Mouse (Mus musculus): ENCODE data around the gene Lrriq1.

Gene Lrriq1

DNA sequence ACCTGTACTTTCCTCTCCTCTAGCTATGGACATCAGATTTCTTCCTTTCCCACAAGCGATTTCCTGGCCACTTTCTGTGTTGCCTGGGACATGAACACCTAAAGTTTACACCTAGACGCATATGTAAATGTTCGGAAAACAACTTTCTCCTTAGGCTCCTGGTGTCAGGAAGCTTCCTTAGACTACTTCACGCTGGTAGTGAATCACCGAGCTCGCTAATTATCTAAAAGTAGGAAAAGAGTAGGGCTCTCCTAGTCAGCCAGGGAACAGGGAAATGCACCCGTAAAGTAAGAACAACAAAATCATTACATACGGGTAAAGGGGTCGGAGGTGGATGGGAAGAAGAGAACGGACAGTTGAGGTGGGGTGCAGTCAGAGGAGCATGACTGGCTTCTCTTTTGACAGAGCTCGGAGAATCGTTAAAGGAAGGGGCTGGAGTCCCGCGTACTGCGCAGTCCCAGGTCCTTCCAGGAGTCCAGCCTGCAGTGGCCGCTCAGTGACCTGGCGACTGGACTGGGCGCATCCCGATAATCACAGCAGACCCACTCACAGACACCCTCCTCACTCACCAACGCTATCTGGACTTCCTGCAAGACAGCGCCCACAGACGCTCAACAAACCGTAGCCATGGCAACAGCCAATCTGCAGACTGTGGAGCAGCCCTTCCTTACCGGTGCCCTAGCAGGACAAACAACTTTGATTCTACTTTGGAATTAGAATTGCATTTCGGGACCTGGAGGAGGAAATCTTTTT lies at the start of gene Lrriq1:
Gene Lrriq1 (minus strand): TSS at position 616 of the 753 bp plus-strand sequence.
- no peak for DNase-seq (ENCODE audit: low spot score in 2 of 2)

DNA sequence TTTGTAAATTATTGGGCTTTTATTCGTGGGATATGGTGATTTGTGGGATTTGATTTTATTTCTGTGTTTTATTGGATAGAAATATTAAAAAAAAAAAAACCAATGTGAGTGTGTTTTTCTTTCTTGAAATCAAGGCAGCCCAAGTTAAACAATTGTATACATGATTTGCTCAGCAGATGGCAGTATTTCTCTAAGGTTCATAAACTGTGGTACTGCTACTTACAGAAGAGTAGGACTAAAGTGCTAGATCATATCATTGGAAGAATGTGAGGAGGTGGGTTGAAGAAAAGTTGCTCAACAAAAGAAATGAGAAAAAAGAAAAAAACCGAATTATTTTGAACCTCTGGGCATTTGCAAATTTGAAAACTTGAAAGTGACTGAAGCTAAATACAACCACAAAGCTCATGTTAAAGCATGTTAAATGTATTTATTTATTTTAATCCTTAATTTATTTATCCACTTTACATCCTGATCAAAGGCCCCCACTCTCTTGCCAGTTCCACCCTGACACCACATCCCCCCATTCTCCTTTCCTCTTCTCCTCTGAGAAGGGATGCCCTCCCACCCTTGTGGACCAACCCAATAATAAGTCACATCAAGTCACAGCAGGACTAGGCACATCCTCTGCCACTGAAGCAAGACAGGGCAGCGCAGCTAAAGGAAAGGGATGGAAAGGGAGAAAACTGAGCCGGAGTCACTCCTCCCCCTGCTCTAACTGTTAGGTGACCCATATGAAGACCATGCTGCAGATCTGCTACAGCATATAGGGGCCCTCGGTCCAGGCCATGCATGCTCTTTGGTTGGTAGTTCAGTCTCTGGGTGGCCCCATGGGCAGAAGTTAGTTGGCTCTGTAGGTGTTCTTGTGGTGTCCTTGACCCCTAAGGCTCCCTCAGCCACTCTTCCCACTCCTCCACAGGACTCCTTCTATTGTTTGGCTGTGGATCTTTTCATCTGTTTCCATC lies 18.0 kb upstream of the Lrriq1 start:
- no peak for DNase-seq (ENCODE audit: low spot score in 2 of 2)

DNA sequence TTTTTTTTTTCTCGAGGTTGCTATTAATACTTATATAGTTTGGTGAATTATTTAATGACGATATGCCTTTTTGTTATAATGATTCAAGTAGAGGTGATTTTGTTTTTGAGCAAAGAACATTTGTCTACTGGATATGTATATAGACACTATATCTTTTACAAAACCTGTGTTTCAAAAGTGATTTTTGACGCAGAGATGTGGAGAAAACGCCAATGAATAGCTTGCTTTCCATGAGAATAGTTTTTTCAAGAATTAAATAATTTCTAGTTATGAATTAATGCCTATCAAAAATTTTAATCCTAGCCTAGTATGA lies 294 bp upstream of the Lrriq1 start:
- no peak for DNase-seq (ENCODE audit: low spot score in 2 of 2)

DNA sequence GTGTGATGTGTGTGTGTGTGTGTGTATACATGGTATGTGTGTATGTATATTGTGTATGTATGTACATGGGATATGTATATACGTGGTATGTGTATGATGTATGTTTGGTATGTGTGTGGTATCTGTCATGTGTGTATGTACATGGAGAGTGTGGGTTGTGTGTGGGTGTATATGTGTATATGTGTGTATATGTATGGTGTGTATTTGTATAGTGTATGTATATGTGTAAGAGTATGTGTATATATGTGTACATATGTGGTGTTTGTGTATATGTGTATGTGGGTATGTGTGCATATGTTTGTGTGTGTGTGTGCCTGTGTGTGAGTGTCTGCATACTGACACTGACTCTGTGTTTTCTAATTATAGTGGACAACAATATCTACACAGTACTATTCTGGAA lies 9.5 kb downstream of the Lrriq1 start:
- no peak for DNase-seq (ENCODE audit: low spot score in 2 of 2)

DNA sequence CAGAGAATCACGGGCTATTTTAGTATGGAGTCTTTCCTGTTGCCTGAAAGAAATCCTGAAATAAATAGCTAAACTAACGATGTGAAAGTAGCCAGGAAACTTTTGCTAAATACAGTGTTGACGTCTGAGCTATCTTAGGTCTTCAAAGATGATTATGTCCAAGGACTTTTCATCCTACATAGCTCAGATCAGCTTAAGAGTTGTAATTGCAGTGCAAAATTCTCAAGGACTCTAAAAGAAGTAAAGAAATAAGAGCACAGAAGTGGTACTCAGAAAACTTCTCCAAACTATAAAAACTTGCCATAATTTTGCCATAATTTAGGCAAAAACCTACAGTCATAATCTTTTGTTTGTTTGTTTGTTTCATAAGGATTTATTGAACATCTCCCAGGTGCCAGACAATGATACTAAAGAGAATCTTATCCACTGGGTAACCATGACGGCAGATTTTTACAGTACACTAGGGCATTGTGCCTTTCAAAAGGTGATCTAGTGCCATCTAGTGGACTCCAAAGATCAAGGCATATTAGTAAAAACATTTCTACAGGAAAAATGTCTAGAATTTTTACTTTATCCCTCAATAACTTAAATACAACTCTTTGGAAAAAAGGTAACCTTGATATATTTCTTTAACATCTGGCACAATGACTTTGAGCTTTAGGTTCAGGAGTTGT lies 41.3 kb downstream of the Lrriq1 start:
- DNase-seq (ENCODE audit: low spot score in 2 of 2) = no peak

DNA sequence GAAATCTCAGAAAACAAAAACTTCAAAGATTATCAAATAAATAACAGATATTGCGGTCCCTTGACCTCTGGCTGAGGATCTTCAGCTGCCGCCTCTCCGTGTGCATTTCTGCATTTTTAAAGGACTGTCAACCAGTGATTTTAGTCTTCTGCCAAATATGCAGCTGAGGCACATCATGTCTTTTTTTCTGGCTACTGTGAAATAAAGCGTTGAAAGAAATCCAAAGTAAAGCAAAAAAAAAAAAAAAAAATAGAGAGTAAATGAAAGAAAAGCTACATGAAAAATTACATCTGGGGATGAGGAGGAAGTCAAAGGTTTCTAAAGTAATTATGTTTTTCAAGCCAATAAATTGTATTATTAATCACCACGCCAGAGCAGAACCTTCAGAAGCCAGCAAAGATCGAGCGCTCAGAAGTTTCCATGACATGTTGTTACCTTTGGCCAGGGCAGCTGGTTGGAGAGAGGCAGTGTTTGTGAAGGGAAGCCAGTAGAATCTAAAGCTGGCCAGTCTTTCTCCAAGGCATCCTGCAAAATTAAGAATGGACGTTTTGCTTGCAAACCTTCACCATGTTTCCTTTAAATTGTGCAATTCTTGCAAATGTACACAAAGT lies 90.2 kb downstream of the Lrriq1 start:
- no peak for DNase-seq (ENCODE audit: low spot score in 2 of 2)

DNA sequence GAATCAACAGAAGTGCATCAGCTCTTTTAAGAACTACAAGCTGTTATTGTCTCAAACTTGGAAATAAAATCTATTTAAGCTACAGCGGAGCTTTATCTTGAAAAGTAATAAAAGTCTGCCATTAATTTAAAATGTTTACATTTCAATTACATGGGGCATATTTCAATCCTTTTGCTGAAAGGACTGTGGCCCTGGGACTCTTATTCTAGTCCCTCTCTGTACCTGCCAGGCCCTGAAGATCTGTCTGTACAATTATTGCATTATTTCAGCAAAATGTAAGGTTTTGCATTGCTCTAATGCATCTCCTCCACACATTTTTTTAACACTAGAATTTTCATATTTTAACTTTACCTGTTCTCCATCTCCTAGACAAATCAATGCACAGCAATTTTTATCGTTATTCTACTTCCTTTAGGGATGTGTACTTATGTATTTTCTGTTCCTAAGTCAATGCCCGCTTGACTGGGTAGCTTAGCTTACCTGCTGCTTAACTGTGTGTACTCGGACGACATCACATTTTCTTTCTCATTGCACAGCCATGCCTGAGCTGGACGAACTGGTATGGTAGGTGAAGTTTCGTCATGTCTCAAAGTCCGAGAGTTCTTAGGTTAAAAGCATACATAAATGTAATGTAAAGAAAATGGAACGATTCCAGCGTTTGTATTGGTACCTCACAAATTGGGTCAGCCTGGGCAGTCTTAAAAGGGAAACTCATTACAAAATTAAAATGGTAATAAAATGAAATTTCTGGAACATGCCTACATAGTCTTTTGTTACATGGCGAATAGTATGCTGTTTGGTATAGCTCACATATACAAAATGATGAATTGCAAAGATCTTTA lies 91.0 kb downstream of the Lrriq1 start:
- DNase-seq (ENCODE audit: low spot score in 2 of 2) = no peak

DNA sequence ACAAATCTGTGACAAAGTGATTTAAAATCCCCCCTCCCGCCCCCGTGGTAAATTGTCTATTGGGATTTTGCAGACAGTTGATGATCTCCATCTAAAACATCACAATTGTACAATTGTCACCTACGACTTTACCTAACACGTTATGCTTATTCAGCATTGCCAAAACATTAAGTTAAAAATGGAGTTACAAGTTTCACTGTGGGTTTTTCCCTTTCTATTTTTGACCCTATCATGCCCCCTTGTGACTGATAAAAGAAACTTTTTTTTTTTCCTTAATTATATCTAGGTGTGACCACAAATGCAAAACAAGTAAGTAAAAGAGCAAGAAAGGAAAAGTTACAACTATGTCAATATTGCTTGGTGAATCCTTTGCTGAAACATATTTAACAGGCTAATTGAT lies 93.6 kb downstream of the Lrriq1 start:
- DNase-seq (ENCODE audit: low spot score in 2 of 2) = no peak

DNA sequence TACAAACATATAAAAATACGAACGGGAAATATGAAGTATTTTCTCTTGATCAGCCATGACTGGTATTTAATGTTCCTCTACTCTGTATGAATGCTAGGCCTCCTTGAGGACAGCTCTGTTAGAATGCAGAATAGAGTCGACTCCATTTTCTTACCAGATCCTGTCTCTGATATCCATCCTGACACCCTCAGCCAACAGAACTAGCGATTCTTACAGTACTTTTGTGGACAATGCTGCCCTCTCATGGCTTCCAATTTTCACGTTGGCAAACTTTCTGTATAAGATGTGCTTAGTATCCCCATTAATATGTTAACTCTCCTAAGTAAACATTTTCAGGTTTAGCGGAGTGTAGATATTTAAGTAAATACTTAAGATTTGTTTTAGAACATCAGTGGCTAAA lies 94.6 kb downstream of the Lrriq1 start:
- no peak for DNase-seq (ENCODE audit: low spot score in 2 of 2)

DNA sequence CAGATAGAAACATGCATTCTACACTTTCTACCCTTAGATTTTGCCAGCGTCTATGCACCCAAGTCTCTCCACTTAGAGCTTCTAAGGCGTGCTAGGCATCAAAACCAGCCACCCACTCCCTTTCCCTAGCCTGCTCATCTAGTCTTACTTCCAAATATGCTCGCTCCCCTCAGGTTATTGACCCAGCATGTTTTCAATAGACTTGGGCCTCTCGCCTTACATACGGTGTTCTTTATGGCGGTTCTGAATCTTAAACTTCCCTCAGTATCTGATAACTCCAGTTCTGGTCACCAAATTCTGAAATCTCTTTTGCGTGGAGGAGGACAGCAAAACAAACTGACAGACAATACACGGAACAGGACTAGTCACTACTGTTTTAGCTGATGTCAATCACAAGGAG lies 95.5 kb downstream of the Lrriq1 start:
- DNase-seq (ENCODE audit: low spot score in 2 of 2) = no peak

DNA sequence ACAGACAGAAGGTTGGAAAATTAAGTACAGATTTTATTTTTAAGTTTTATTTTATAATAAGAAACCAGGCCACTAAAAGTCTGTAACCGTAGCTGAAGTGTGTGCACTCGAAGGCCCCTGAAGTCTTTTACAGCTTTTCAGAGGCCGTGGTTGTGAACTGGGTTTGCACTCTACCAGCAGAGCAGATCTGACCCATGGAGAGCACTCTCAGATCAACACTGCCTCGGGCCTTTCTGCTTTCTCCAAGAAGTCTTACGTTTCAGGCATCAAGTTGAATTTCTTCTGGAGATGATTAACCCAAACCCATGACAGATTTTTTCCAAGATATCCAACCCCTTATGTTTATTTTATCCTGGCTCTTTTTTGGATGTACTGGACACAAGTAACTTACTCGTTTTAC lies 121.5 kb downstream of the Lrriq1 start:
- DNase-seq (ENCODE audit: low spot score in 2 of 2) = no peak

DNA sequence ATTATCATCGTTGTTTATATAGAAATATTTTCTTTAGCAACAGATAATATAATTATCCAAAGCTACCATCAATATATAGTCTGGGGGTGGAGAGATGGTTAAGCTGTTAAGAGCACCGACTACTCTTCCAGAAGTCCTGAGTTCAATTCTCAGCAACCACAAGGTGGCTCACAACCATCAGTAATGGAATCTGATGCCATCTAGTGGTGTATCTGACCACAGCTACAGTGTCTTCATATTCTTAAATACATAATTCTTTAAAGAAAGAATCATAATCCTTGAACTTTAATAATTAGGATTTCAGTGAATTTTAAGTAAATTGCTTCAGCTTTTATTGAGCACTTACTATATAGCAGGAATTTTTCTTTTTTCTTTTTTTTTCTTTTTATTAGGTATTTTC lies 128.0 kb downstream of the Lrriq1 start:
- no peak for DNase-seq (ENCODE audit: low spot score in 2 of 2)

DNA sequence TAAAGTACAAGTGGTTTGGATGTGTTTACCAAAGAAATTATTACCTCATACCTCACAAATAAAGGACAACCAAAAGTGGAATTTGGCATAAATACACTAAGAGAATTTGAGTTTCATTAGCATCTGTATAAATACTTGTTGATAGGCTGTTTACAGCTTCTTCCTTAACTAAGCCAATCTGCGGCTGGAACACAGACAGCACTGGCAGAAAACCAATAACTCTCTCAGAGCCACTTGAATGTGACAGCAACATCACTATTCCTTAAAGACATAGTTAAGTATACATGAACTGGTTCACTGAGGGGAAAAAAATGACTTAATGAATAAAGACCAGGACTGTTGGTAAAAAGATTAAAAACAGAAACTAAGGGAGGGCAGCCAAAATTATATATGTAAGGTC lies 150.0 kb downstream of the Lrriq1 start:
- no peak for DNase-seq (ENCODE audit: low spot score in 2 of 2)

DNA sequence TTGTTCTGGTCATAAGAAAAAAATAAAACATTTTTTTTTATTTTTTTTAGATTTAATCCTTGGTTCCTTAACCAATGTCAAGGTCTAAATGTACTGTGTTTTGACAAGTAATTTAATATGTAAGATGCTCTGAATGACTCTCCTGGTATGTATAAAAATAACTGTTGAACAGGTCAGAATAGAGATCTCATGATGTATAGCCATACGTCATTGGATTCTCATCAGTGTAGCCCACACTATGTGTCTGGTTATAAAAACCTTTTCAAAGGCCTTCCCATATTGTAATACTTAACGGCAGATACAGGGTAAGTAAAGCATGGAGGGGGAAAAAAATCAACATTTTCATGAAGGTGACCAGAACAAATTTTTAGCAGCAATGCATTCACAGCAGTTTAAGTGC lies 186.5 kb downstream of the Lrriq1 start:
- no peak for DNase-seq (ENCODE audit: low spot score in 2 of 2)

DNA sequence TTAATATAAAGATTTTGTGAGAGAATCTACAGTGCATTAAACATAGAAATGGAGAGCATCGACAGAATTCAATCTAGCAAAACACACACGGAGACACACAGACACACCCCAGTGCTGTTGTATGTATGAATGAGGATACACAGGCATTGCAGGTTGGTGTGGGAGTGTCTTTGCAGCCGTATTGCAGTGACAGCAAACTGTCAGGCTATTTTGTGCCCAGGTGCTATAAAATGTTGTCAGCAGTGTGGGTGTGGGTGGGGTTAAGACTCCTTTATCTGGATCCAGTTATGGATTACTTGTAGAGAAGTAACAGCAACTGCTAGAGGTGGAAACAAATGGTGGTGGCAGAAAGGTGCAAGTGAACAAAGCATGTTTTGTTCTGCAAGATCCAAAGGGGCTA lies 189.5 kb downstream of the Lrriq1 start:
- DNase-seq (ENCODE audit: low spot score in 2 of 2) = no peak

DNA sequence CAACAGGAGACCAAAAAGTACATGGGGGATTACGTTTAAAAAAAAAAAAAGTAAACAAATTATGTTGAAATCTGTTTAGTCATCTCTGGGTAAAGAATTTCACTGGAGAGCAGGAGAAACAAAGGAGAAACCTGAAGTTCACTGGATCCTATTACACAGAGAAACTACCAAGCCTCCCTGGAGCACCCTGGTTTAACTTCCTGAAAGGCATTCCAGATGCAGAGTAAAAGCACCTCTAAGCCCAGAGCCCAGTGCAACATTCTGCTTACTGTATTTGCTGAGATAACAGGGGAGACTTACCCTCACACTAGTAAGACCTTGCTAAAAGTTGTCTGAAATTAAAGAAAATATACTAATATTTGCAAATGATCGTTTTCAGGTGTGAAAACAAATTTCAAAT lies 191.1 kb downstream of the Lrriq1 start:
- DNase-seq (ENCODE audit: low spot score in 2 of 2) = no peak

DNA sequence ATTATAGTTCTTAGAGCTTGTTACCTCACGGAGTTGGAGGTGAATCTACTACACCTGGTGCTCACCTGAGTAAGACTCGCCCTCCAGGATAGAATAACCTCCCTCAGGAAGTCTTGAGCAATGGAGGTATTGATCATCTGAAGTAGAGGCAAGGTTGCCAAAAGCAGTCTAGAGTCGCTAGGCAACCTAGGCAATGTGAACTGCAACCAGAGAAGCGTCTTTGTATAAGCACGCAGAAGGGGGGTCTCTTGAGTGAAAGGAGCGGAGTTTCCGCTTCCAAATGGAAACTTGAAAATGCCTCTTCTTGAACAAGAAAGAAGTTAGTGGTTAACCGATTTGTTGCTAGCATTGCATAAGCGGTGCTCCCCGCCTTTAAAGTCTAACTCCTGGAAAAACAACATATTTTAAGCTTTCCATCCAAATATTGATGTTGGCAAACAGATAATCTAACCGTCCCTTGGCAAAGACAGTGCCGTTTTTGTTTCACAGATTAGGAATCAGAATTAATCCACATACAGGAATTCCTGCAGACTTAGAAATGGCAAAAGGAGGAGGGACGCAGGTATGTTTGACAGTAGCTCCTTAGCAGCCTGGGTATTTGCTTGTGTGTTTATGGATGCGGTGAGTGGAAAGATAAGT lies 201.0 kb downstream of the Lrriq1 start:
- no peak for DNase-seq (ENCODE audit: low spot score in 2 of 2)

DNA sequence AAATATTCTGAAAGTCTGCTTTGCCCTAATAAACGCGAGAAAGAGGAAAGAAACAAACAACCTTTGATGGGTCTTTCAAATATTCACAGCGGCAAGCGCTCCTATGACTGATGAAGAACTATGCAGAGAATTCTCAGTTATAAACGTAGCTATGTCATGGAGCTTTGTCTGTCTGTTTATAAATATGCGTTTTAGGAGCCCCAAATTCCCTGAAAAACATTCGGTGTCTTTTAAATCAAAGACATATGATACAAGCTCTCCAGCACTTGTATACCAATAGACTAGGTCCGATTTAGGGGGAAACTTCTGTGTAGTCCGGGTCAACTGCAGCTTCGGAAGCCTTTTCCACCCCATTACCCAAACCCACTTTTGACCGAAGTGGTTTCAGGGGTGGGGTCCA lies 205.2 kb downstream of the Lrriq1 start:
- DNase-seq (ENCODE audit: low spot score in 2 of 2) = no peak

DNA sequence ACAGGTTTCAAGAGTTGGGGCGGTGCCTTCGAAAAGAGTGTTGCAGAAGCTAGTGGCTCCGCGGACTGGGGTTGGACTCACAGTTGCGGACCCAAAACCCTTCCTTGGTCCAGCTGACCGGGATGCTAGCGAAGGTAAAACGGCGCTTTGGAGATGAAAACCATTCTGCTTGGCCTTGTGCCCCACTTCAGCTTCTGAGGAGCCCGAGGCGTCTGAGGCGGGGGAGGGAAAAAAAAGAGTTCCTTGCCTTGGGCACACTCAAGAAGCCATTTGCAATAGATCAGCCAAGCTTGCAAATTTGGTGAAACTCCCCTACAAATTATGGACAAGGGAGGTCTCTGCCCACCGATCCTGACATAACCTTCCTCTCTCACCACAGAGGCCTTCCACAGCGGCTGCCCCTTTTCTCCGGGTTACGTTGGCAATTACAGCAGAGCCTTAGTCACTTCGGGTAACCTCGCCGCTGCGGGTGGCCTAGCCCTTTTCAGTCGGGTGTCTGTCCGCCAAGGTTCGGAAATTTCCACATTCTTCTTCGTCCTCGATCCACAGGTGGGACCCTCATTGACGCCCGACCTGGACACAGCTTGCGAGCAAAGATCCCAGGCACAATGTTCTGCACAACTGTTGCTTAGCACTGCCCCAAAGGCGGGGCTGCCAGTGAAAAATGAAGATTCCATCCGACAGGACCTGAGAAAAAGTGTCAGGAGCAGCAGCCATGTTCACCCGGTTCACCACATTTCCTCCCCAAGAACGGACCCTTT lies 206.2 kb downstream of the Lrriq1 start, which contains the start of gene Alx1:
Gene Alx1 (minus strand): TSS at position 486 of the 761 bp plus-strand sequence.
- no peak for DNase-seq (ENCODE audit: low spot score in 2 of 2)
